ENCODE assay signal across 10 mouse cellular contexts in the genomic region with DNA sequence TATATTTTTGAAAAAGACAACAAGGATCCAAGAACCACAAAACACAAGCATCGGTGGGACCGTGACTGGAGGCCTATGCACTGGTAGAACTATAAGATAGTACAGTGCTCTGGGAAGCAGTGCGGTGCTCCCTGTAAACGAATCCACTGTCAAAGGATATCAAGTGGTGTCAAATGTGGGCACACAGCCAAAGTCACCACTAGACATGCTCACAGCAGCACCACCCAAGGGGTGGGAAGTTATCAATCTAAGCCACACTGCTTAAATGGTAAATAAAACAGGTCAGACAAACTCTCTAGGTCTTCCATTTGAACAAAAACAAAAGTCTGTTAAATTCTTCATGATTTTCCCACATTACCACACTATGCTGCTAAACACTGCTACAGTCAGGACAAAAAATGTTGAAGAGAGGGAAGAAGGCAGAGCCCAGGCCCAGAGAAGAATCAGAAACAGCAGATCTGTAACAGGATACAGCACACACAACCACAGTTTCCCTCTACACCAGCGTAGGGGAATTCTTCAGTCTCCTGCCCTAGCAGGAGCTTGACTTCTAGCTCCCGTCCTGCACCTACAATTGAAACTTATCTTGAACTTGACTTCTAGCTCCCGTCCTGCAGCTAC. TPM values are rescaled to one million over a fixed set of nuclear protein-coding genes. Genes with fewer than 3 reads are reported as not detected.
A peak's percentile ranks its signal among the peaks of the same experiment; 100 is the strongest.
DNase-seq lines count a peak whose midpoint lies in the region; ATAC-seq lines count a peak whose summit lies in the region.
"Had no signal": no experiment of that assay in that cellular context is flagged by ENCODE, and none has a peak within 500 bp of the region (broad histone marks: within the 10 kb centered on the region; RNA-seq: fewer than 3 reads in every experiment).

No protein-coding gene starts in this region.

- H3K27me3 ChIP-seq in embryonic facial prominence, embryonic 14.5 days (replicated peaks; ENCODE audit: control insufficient read depth, insufficient read depth, low read length) = no peaks in the 10 kb centered on the region
- no peaks in the 10 kb centered on the region for H3K27me3 ChIP-seq in embryonic facial prominence, embryonic 10.5 days (replicated peaks; ENCODE audit: low read depth, poor library complexity, severe bottlenecking)
- no peaks in the 10 kb centered on the region for H3K27me3 ChIP-seq in liver, embryonic 11.5 days (replicated peaks; ENCODE audit: control insufficient read depth, insufficient read depth, low read length)
- H3K27me3 ChIP-seq in midbrain, embryonic 11.5 days (ENCODE audit: control insufficient read depth, insufficient read depth, low read length) = no peaks in the 10 kb centered on the region

- no peak overlapping the region for H3K4me3 ChIP-seq in embryonic facial prominence, embryonic 14.5 days (ENCODE audit: low read depth, low read length)
- H3K4me3 ChIP-seq in embryonic facial prominence, embryonic 10.5 days = no peak overlapping the region
- no peak overlapping the region for H3K4me3 ChIP-seq in liver, embryonic 11.5 days (ENCODE audit: low read depth, low read length)
- H3K4me3 ChIP-seq in midbrain, embryonic 11.5 days (ENCODE audit: low read depth, low read length) = no peak overlapping the region

- peaks cover 15% of the 10 kb centered on the region for H3K4me1 ChIP-seq in embryonic facial prominence, embryonic 14.5 days (ENCODE audit: control insufficient read depth, insufficient read depth, low read length)
- H3K4me1 ChIP-seq in embryonic facial prominence, embryonic 10.5 days = peaks cover 22% of the 10 kb centered on the region
- H3K4me1 ChIP-seq in liver, embryonic 11.5 days (replicated peaks; ENCODE audit: control insufficient read depth, insufficient read depth, low read length) = peaks cover 34% of the 10 kb centered on the region
- peaks cover 6% of the 10 kb centered on the region; the same call in 1 of the 2 replicates for H3K4me1 ChIP-seq in midbrain, embryonic 11.5 days (ENCODE audit: control insufficient read depth, insufficient read depth, low read length)

- H3K4me2 ChIP-seq in embryonic facial prominence, embryonic 14.5 days (ENCODE audit: low read depth, low read length) = no peak overlapping the region
- peak overlapping the region; percentile 21 for H3K4me2 ChIP-seq in liver, embryonic 11.5 days
- H3K4me2 ChIP-seq in midbrain, embryonic 11.5 days = no peak overlapping the region

- H3K9ac ChIP-seq in embryonic facial prominence, embryonic 14.5 days (ENCODE audit: low read depth, low read length) = no peak overlapping the region
- H3K9ac ChIP-seq in liver, embryonic 11.5 days (ENCODE audit: low read depth, low read length) = no peak overlapping the region
- no peak overlapping the region for H3K9ac ChIP-seq in midbrain, embryonic 11.5 days (ENCODE audit: low read length)

- H3K27ac ChIP-seq in embryonic facial prominence, embryonic 14.5 days (replicated peaks; ENCODE audit: low read depth, low read length) = no peak overlapping the region
- H3K27ac ChIP-seq in embryonic facial prominence, embryonic 10.5 days (replicated peaks) = no peak overlapping the region
- peak overlapping the region; percentile 51 for H3K27ac ChIP-seq in liver, embryonic 11.5 days (ENCODE audit: low read depth, low read length)
- no peak overlapping the region for H3K27ac ChIP-seq in midbrain, embryonic 11.5 days (ENCODE audit: low read depth, low read length)

- intact Hi-C loops in left cerebral cortex, postnatal 4 days (cut with DNase I) = no loop called here

- no peak for ATAC-seq in embryonic facial prominence, embryonic 14.5 days (ENCODE audit: low read depth)
- ATAC-seq in liver, embryonic 11.5 days (replicated peaks; ENCODE audit: low FRiP score) = peak; percentile 76
- peak; percentile 79 for ATAC-seq in megakaryocyte-erythroid progenitor cell, adult 5-6 weeks (replicated peaks; ENCODE audit: low FRiP score, low TSS enrichment, poor library complexity, severe bottlenecking)
- no peak for ATAC-seq in midbrain, embryonic 11.5 days (ENCODE audit: low FRiP score)

- H3K36me3 ChIP-seq in embryonic facial prominence, embryonic 14.5 days (ENCODE audit: control insufficient read depth, insufficient read depth, low read length) = peaks cover 63% of the 10 kb centered on the region
- peaks cover 73% of the 10 kb centered on the region for H3K36me3 ChIP-seq in embryonic facial prominence, embryonic 10.5 days (replicated peaks)
- H3K36me3 ChIP-seq in liver, embryonic 11.5 days (ENCODE audit: control insufficient read depth, insufficient read depth, low read length) = peaks cover 28% of the 10 kb centered on the region
- H3K36me3 ChIP-seq in midbrain, embryonic 11.5 days (ENCODE audit: control insufficient read depth, insufficient read depth, low read length) = peaks cover 24% of the 10 kb centered on the region; the same call in 1 of the 2 replicates

- H3K9me3 ChIP-seq in embryonic facial prominence, embryonic 14.5 days (ENCODE audit: control insufficient read depth, low read length) = no peaks in the 10 kb centered on the region
- H3K9me3 ChIP-seq in embryonic facial prominence, embryonic 10.5 days = no peaks in the 10 kb centered on the region
- H3K9me3 ChIP-seq in liver, embryonic 11.5 days (ENCODE audit: control insufficient read depth, low read length) = no peaks in the 10 kb centered on the region
- H3K9me3 ChIP-seq in midbrain, embryonic 11.5 days (ENCODE audit: control insufficient read depth, low read length) = no peaks in the 10 kb centered on the region

- WGBS in embryonic facial prominence, embryonic 14.5 days = 73% methylated on average over 7 of the region's 7 CpGs
- 90% methylated on average over 7 of the region's 7 CpGs for WGBS in embryonic facial prominence, embryonic 10.5 days
- WGBS in liver, embryonic 11.5 days = 54% methylated on average over 7 of the region's 7 CpGs
- 91% methylated on average over 7 of the region's 7 CpGs for WGBS in midbrain, embryonic 11.5 days

- peak; percentile 43 for DNase-seq in embryonic facial prominence, embryonic 14.5 days (ENCODE audit: low spot score)
- DNase-seq in embryonic facial prominence, embryonic 10.5 days (ENCODE audit: low spot score) = no peak
- DNase-seq in c-Kit-negative CD71-positive TER-119-positive erythroid progenitor cells, embryonic 14.5 days (ENCODE audit: low read depth, low spot score) = peak; percentile 53
- DNase-seq in liver, embryonic 11.5 days (ENCODE audit: low spot score) = no peak
- no peak for DNase-seq in midbrain, embryonic 11.5 days (ENCODE audit: low spot score, missing footprints)
- no peak for DNase-seq in right cerebral cortex, postnatal 10 days (ENCODE audit: low spot score in 2 of 2)
- no peak for DNase-seq in left cerebral cortex, postnatal 4 days
- DNase-seq: kidney, adult 9 months; thymus, postnatal 25 days had no signal

RNA-seq across cellular contexts. Expression of a gene that starts 5.6 kb away (rescaled TPM):
- 47.8 and 54.9 TPM in 2 replicates for polyA plus RNA-seq in embryonic facial prominence, embryonic 14.5 days (2014; fragmentation: Nextera tagmentation; extraction: Ambion mirVana)
- 82.0 and 87.0 TPM in 2 replicates for polyA plus RNA-seq in embryonic facial prominence, embryonic 10.5 days (2016; fragmentation: Nextera tagmentation; extraction: Ambion mirVana)
- polyA plus RNA-seq in liver, embryonic 11.5 days (2014; fragmentation: Nextera tagmentation; extraction: Ambion mirVana) = 81.6 and 83.1 TPM in 2 replicates
- total RNA-seq in megakaryocyte-erythroid progenitor cell, adult 5-6 weeks (2014; fragmentation: Nextera tagmentation) = 75.9 and 89.4 TPM in 2 replicates
- total RNA-seq in megakaryocyte-erythroid progenitor cell, adult 5-6 weeks (2017) = 54.7 and 65.2 TPM in 2 replicates
- polyA plus RNA-seq in midbrain, embryonic 11.5 days (2014; fragmentation: Nextera tagmentation; extraction: Ambion mirVana) = 63.4 and 78.6 TPM in 2 replicates
- total RNA-seq in left cerebral cortex, postnatal 4 days (2021) = 100 to 1,000 TPM; 113 to 116 TPM

Comparison
In these comparisons a context has a peak if more than half of its experiments do, and no peak if none do; other contexts are left out.
1. DNase-seq: peak in embryonic facial prominence, embryonic 14.5 days (single experiment) and c-Kit-negative CD71-positive TER-119-positive erythroid progenitor cells, embryonic 14.5 days (single experiment); none in embryonic facial prominence, embryonic 10.5 days (single experiment), liver, embryonic 11.5 days (single experiment), midbrain, embryonic 11.5 days (single experiment), right cerebral cortex, postnatal 10 days (0 of 2) and left cerebral cortex, postnatal 4 days (single experiment).
2. ATAC-seq: peak in liver, embryonic 11.5 days (single experiment) and megakaryocyte-erythroid progenitor cell, adult 5-6 weeks (single experiment); none in embryonic facial prominence, embryonic 14.5 days (single experiment) and midbrain, embryonic 11.5 days (single experiment).